Mouse (Mus musculus) CH12.LX (cell line): Measurements from ENCODE around the gene Cblc. TPM values are rescaled to one million over a fixed set of nuclear protein-coding genes. Genes with fewer than 3 reads are reported as not detected.

ENCODE experiments used
- DNase-seq: peaks from one replicate; pipeline ENCODE4 v3.0.0-alpha.2; 2013; ENCODE audit errors: extremely low read depth
- H3K27ac ChIP-seq: 2 replicates; pipeline ENCODE4 v1.5.1; 2012; ENCODE audit warnings: low read depth, mild to moderate bottlenecking, control low read depth, moderate library complexity; ENCODE audit not compliant: insufficient read depth
- H3K27me3 ChIP-seq: replicated peaks from 2 replicates; pipeline ENCODE3; 2012; ENCODE audit warnings: inconsistent platforms
- H3K36me3 ChIP-seq, 2 experiments: replicated peaks in 1 of 2; 2 replicates each; pipeline versions ENCODE3 to v1.6.1; 2012; ENCODE audit warnings: inconsistent platforms in 1 of 2, low read length in 1 of 2, mild to moderate bottlenecking in 1 of 2, mixed read lengths in 1 of 2, moderate library complexity in 1 of 2; ENCODE audit not compliant: control insufficient read depth in 1 of 2, insufficient read depth in 1 of 2
- H3K4me1 ChIP-seq, 2 experiments: 2 replicates each; pipeline ENCODE4 v1.6.1; 2012; ENCODE audit warnings: inconsistent platforms in 1 of 2, moderate library complexity in 1 of 2; ENCODE audit not compliant: insufficient read depth in 2 of 2, control insufficient read depth in 1 of 2
- H3K4me2 ChIP-seq: 2 replicates; pipeline ENCODE4 v1.6.1; 2012; ENCODE audit warnings: low read depth, mild to moderate bottlenecking, control low read depth; ENCODE audit not compliant: poor library complexity, insufficient read depth, severe bottlenecking
- H3K4me3 ChIP-seq, 3 experiments: fragments of 150-350 bp in 1 of 3; sonication (generic) in 1 of 3; replicated peaks in 1 of 3; 2 replicates each; pipeline versions ENCODE3 to v1.5.1; 2011 to 2012; ENCODE audit warnings: low read depth in 2 of 3, low read length in 2 of 3, mild to moderate bottlenecking in 2 of 3, moderate library complexity in 2 of 3, control low read depth in 1 of 3, improper control_type of control experiment in 1 of 3, inconsistent platforms in 1 of 3, mixed read lengths in 1 of 3; ENCODE audit not compliant: poor library complexity in 1 of 3
- H3K79me2 ChIP-seq: replicated peaks from 2 replicates; pipeline ENCODE4 v1.6.1; 2012; ENCODE audit warnings: mild to moderate bottlenecking, moderate library complexity; ENCODE audit not compliant: control insufficient read depth, poor library complexity, insufficient read depth, severe bottlenecking; ENCODE audit errors: extremely low read depth
- H3K9ac ChIP-seq: 2 replicates; pipeline ENCODE4 v1.6.1; 2012; ENCODE audit warnings: low read depth, mild to moderate bottlenecking, control low read depth, moderate library complexity; ENCODE audit not compliant: insufficient read depth
- H3K9me3 ChIP-seq: replicated peaks from 2 replicates; pipeline ENCODE3; 2012; ENCODE audit warnings: low read length, inconsistent platforms, mixed read lengths
- CHD1 ChIP-seq: IDR thresholded peaks from 2 replicates; pipeline ENCODE4 v1.6.1; 2012; ENCODE audit warnings: low read depth, low read length, improper control_type of control experiment, inconsistent platforms
- E2F4 ChIP-seq: IDR thresholded peaks from 2 replicates; pipeline ENCODE4 v1.6.1; 2011; ENCODE audit warnings: low read depth, low read length, improper control_type of control experiment; ENCODE audit not compliant: insufficient replicate concordance
- ELF1 ChIP-seq: IDR thresholded peaks from 2 replicates; pipeline ENCODE4 v1.6.1; 2014; ENCODE audit warnings: low read depth, mild to moderate bottlenecking, inconsistent platforms, low read length, improper control_type of control experiment
- EP300 ChIP-seq: IDR thresholded peaks from 2 replicates; pipeline ENCODE4 v1.6.1; 2011; ENCODE audit warnings: low read length, improper control_type of control experiment
- GABPA ChIP-seq: IDR thresholded peaks from 2 replicates; pipeline ENCODE4 v1.6.1; 2012; ENCODE audit warnings: low read depth, low read length, improper control_type of control experiment, inconsistent platforms; ENCODE audit not compliant: insufficient replicate concordance
- JUN ChIP-seq: IDR thresholded peaks from 2 replicates; pipeline ENCODE4 v1.6.1; 2011; ENCODE audit warnings: low read depth, mild to moderate bottlenecking, low read length, improper control_type of control experiment, moderate library complexity; ENCODE audit not compliant: insufficient read depth
- KAT2A ChIP-seq: IDR thresholded peaks from 2 replicates; pipeline ENCODE4 v1.6.1; 2012; ENCODE audit warnings: low read length, improper control_type of control experiment, inconsistent platforms; ENCODE audit not compliant: insufficient replicate concordance
- MAFK ChIP-seq: IDR thresholded peaks from 2 replicates; pipeline ENCODE4 v1.6.1; 2011; ENCODE audit warnings: low read length, improper control_type of control experiment; ENCODE audit not compliant: insufficient replicate concordance
- MAX ChIP-seq: IDR thresholded peaks from 2 replicates; pipeline ENCODE4 v1.6.1; 2011; ENCODE audit warnings: low read length, improper control_type of control experiment
- MAZ ChIP-seq: IDR thresholded peaks from 2 replicates; pipeline ENCODE4 v1.6.1; 2012; ENCODE audit warnings: low read depth, mild to moderate bottlenecking, inconsistent platforms, low read length, improper control_type of control experiment, moderate library complexity
- MEF2A ChIP-seq: IDR thresholded peaks from 2 replicates; pipeline ENCODE4 v1.6.1; 2014; ENCODE audit warnings: low read depth, mild to moderate bottlenecking, inconsistent platforms, low read length, improper control_type of control experiment, borderline replicate concordance
- MXI1 ChIP-seq: IDR thresholded peaks from 2 replicates; pipeline ENCODE4 v1.6.1; 2011; ENCODE audit warnings: mild to moderate bottlenecking, low read depth, low read length, improper control_type of control experiment
- MYC ChIP-seq: IDR thresholded peaks from 2 replicates; pipeline ENCODE4 v1.6.1; 2011; ENCODE audit warnings: low read depth, mild to moderate bottlenecking, improper control_type of control experiment, low read length
- NELFE ChIP-seq: IDR thresholded peaks from 2 replicates; pipeline ENCODE4 v1.6.1; 2011; ENCODE audit warnings: low read depth, low read length, improper control_type of control experiment
- PAX5 ChIP-seq: IDR thresholded peaks from 2 replicates; pipeline ENCODE4 v1.6.1; 2012; ENCODE audit warnings: low read length, inconsistent platforms, mixed read lengths
- POLR2A ChIP-seq: IDR thresholded peaks from 2 replicates; pipeline ENCODE4 v1.6.1; 2011; ENCODE audit warnings: low read depth, mild to moderate bottlenecking, improper control_type of control experiment, low read length
- POLR2AphosphoS2 ChIP-seq: IDR thresholded peaks from 2 replicates; pipeline ENCODE4 v1.6.1; 2011; ENCODE audit warnings: low read depth, low read length, improper control_type of control experiment
- SIN3A ChIP-seq: IDR thresholded peaks from 2 replicates; pipeline ENCODE4 v1.6.1; 2012; ENCODE audit warnings: low read length, improper control_type of control experiment, inconsistent platforms
- TCF12 ChIP-seq: IDR thresholded peaks from 2 replicates; pipeline ENCODE4 v1.6.1; 2014; ENCODE audit warnings: low read depth, mild to moderate bottlenecking, inconsistent platforms, low read length, improper control_type of control experiment
- ZC3H11A ChIP-seq: IDR thresholded peaks from 2 replicates; pipeline ENCODE4 v1.6.1; 2012; ENCODE audit warnings: low read depth, mild to moderate bottlenecking, inconsistent platforms, low read length, improper control_type of control experiment
- ZNF384 ChIP-seq: IDR thresholded peaks from 2 replicates; pipeline ENCODE4 v1.6.1; 2012; ENCODE audit warnings: low read depth, low read length, improper control_type of control experiment, inconsistent platforms
- dilution Hi-C: fragments of 300-500 bp; cut with MboI; formaldehyde crosslinking; loops from 2 replicates; pipeline ENCODE4 v1.14.3; 2020; ENCODE audit warnings: low sequenced_read_pairs; ENCODE audit not compliant: extremely low pct_unique_long_range_greater_than_20kb, extremely low pct_ligation_motif_present
- in situ Hi-C: fragments of 300-500 bp; cut with MboI; formaldehyde crosslinking; loops from 3 replicates; pipeline ENCODE4 v1.14.3; 2019; ENCODE audit warnings: low sequenced_read_pairs, low pct_ligation_motif_present, low pct_unique_long_range_greater_than_20kb, mixed read lengths
- polyA plus RNA-seq: library from polyadenylated mRNA; unstranded; fragments of >175 nt; gene quantifications from 2 replicates; pipeline ENCODE4 v1.2.1, GENCODE M21; 2012; ENCODE audit warnings: low read depth; ENCODE audit not compliant: insufficient read length
- total RNA-seq, 2 experiments: library from RNA; depleted of rRNA; stranded (reverse); fragments of 300-350 nt in 1 of 2; fragments of >200 nt in 1 of 2; gene quantifications; 2 replicates each; pipeline ENCODE4 v1.2.3; 2012 to 2014

The Cblc gene
- total and polyA plus RNA-seq, 3 experiments = 6.4 to 30.8 (median 13.4) TPM

GRCm38 (mm10) chr7:19744590-19745385 is 51.8 kb downstream of the Cblc start:
- TF ChIP-seq JUN = no peak
- Histone ChIP-seq H3K4me3 (no peak overlapping the region), H3K36me3 (peaks cover 0 to 10% of the 10 kb centered on the region in 2 experiments), H3K27me3 (peaks cover 3% of the 10 kb centered on the region), H3K79me2 (no peaks in the 10 kb centered on the region), H3K9me3 (peaks cover 3% of the 10 kb centered on the region), H3K27ac (no peak overlapping the region), H3K4me1 (peaks cover 7 to 51% of the 10 kb centered on the region in 2 experiments), H3K9ac (no peak overlapping the region), H3K4me2 (no peak overlapping the region)
- DNase-seq = no peak
- in situ Hi-C loops = no loop called here
- dilution Hi-C loops = no loop called here

GRCm38 (mm10) chr7:19743791-19744190 is 52.8 kb downstream of the Cblc start:
- H3K36me3 ChIP-seq = peaks cover 0 to 10% of the 10 kb centered on the region in 2 experiments

GRCm38 (mm10) chr7:19742468-19742867 is 54.1 kb downstream of the Cblc start:
- no peak overlapping the region for H3K4me3 ChIP-seq
- no peaks in the 10 kb centered on the region for H3K79me2 ChIP-seq
- no peak overlapping the region for H3K9ac ChIP-seq
- peaks cover 4 to 18% of the 10 kb centered on the region in 2 experiments for H3K36me3 ChIP-seq
- no peak overlapping the region for H3K4me2 ChIP-seq
- dilution Hi-C loops = no loop called here
- H3K27me3 ChIP-seq = no peaks in the 10 kb centered on the region
- no peak for DNase-seq
- no peak overlapping the region for H3K27ac ChIP-seq
- in situ Hi-C loops = no loop called here
- H3K4me1 ChIP-seq = peaks cover 7 to 36% of the 10 kb centered on the region in 2 experiments
- H3K9me3 ChIP-seq = peaks cover 3% of the 10 kb centered on the region
- TF ChIP-seq POLR2AphosphoS2 = no peak
- TF ChIP-seq TCF12 = no peak
- no peak for TF ChIP-seq MAX
- TF ChIP-seq MAFK = no peak
- no peak for TF ChIP-seq ZC3H11A
- TF ChIP-seq MYC = no peak
- TF ChIP-seq MAZ = no peak
- TF ChIP-seq ZNF384 = no peak
- no peak for TF ChIP-seq PAX5
- no peak for TF ChIP-seq POLR2A
- no peak for TF ChIP-seq MEF2A
- TF ChIP-seq KAT2A = no peak
- no peak for TF ChIP-seq GABPA

More at GRCm38 (mm10) chr7:19743791-19744190, 52.8 kb downstream of the Cblc start:
- Histone ChIP-seq H3K9ac (no peak overlapping the region), H3K4me1 (peaks cover 7 to 49% of the 10 kb centered on the region in 2 experiments), H3K27me3 (peaks cover 1% of the 10 kb centered on the region), H3K4me3 (no peak overlapping the region), H3K79me2 (no peaks in the 10 kb centered on the region), H3K4me2 (no peak overlapping the region), H3K9me3 (peaks cover 3% of the 10 kb centered on the region), H3K27ac (no peak overlapping the region)
- no peak for DNase-seq
- TF ChIP-seq E2F4 (no peak), ELF1 (no peak), CHD1 (no peak), MAFK (no peak), ZNF384 (no peak), MYC (no peak), TCF12 (no peak), POLR2AphosphoS2 (no peak), EP300 (no peak), POLR2A (no peak), NELFE (no peak), SIN3A (no peak), MXI1 (no peak), ZC3H11A (no peak), KAT2A (no peak), MAX (no peak), MEF2A (no peak)
- dilution Hi-C loops (no loop called here), in situ Hi-C loops (no loop called here)
